Mouse (Mus musculus): ENCODE data around the gene Zfp143.
A peak's percentile ranks its signal among the peaks of the same experiment; 100 is the strongest.

DNA sequence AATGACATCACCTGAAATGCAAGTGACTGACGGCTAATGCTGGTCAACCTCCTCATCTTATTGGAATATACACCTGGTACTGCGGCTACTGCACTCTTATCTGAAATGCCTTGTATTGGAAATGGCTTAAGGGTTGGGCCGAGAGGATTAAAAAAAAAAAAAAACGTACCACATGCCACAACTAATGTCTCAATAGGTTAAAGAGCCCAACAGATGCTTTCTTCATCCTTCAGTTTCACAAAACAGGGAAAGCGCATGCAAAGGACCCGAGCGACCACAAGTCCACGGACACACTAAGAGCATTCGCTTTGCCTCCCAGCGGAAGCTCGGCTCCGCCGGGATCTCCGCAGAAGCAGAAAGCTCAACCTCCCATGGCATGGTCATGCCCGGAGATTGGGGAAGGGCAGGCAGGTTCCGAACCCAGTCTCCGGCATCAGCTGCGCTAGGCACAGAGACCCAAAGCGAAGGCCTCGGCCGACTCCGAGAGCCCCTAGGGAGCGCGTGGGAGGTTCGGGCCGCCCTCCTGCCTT lies 283 bp upstream of the Zfp143 start:
- TF ChIP-seq CTCF (IDR thresholded peaks at IDR 0.05; ENCODE audit: low read depth, low read length) (no peak), POLR2A (IDR thresholded peaks at IDR 0.05; ENCODE audit: insufficient read depth, low read length) (peak; percentile 5)

Data from ES-Bruce4 (cell line).